Mouse (Mus musculus) heart, embryonic 14.5 days (tissue): Measurements from ENCODE around the gene Cerkl. TPM values are rescaled to one million over a fixed set of nuclear protein-coding genes. Genes with fewer than 3 reads are reported as not detected.

Experiments used
- ATAC-seq: fragments of 200-750 bp; cut with Nextera tagmentation; 2 replicates; pipeline ENCODE4 v1.8.0; 2017; ENCODE audit warnings: low read depth, moderate TSS enrichment; ENCODE audit not compliant: insufficient number of reproducible peaks, insufficient read depth, low FRiP score
- H3K27ac ChIP-seq, 2 experiments: fragments of 200-500 bp in 1 of 2; fragments of 300-500 bp in 1 of 2; sonication (generic) in 1 of 2; replicated peaks in 1 of 2; 2 replicates each; pipeline ENCODE4 v1.5.1; 2012 to 2014; ENCODE audit warnings: low read depth in 2 of 2, low read length in 2 of 2, control low read depth in 1 of 2, mild to moderate bottlenecking in 1 of 2, mixed read lengths in 1 of 2; ENCODE audit not compliant: control insufficient read depth in 1 of 2, insufficient read depth in 1 of 2
- H3K27me3 ChIP-seq: fragments of 300-500 bp; sonication (generic); 2 replicates; pipeline ENCODE4 v1.6.1; 2014; ENCODE audit warnings: mild to moderate bottlenecking, low read length, control low read depth; ENCODE audit not compliant: control insufficient read depth, insufficient read depth
- H3K36me3 ChIP-seq: fragments of 300-500 bp; sonication (generic); 2 replicates; pipeline ENCODE4 v1.6.1; 2014; ENCODE audit warnings: mild to moderate bottlenecking, control low read depth, low read length, mixed read lengths; ENCODE audit not compliant: control insufficient read depth, insufficient read depth
- H3K4me1 ChIP-seq, 2 experiments: fragments of 200-500 bp in 1 of 2; fragments of 300-500 bp in 1 of 2; sonication (generic) in 1 of 2; 2 replicates each; pipeline ENCODE4 v1.6.1; 2012 to 2014; ENCODE audit warnings: low read length in 2 of 2, control low read depth in 1 of 2, mixed read lengths in 1 of 2; ENCODE audit not compliant: control insufficient read depth in 2 of 2, insufficient read depth in 2 of 2
- H3K4me2 ChIP-seq: fragments of 300-500 bp; sonication (generic); 2 replicates; pipeline ENCODE4 v1.6.1; 2014; ENCODE audit warnings: mild to moderate bottlenecking, low read length
- H3K4me3 ChIP-seq, 2 experiments: fragments of 200-500 bp in 1 of 2; fragments of 300-500 bp in 1 of 2; sonication (generic) in 1 of 2; 2 replicates each; pipeline ENCODE4 v1.5.1; 2012 to 2014; ENCODE audit warnings: low read length in 2 of 2, mild to moderate bottlenecking in 2 of 2, control low read depth in 1 of 2, low read depth in 1 of 2, moderate library complexity in 1 of 2; ENCODE audit not compliant: control insufficient read depth in 1 of 2, insufficient read depth in 1 of 2
- H3K9ac ChIP-seq: fragments of 300-500 bp; sonication (generic); 2 replicates; pipeline ENCODE4 v1.6.1; 2014; ENCODE audit warnings: mild to moderate bottlenecking, low read length
- H3K9me3 ChIP-seq: fragments of 300-500 bp; sonication (generic); 2 replicates; pipeline ENCODE4 v1.6.1; 2016; ENCODE audit warnings: low read length, control low read depth; ENCODE audit not compliant: control insufficient read depth
- WGBS: fragments of 180-500 bp; shearing (Covaris S2); extraction: QIAGEN DNeasy Blood & Tissue Kit; methylation state at CpG from one replicate; pipeline ENCODE4 v1.1.7; 2014; 5-methylcytosine and 5-hydroxymethylcytosine counted together
- polyA plus RNA-seq: library from polyadenylated mRNA; unstranded; fragments of >200 nt; fragmentation: Nextera tagmentation; extraction: Ambion mirVana; gene quantifications from 2 replicates; pipeline ENCODE4 v1.2.1, GENCODE M21; 2014

Gene Cerkl
- polyA plus RNA-seq, 1 experiment from 2014 or later, result 1.4 TPM

GRCm38 (mm10) chr2:79451438-79451837 is 5.1 kb downstream of the Cerkl start:
- Histone ChIP-seq H3K4me2 (no peak overlapping the region), H3K4me1 (peaks cover 0 to 3% of the 10 kb centered on the region in 2 experiments; a peak in 2 of 4 replicates), H3K36me3 (no peaks in the 10 kb centered on the region), H3K27ac (no peak overlapping the region), H3K9ac (no peak overlapping the region), H3K4me3 (no peak overlapping the region), H3K9me3 (no peaks in the 10 kb centered on the region), H3K27me3 (peaks cover 40% of the 10 kb centered on the region)
- WGBS, result 42% methylated on average over 5 of the region's 5 CpGs
- no peak for ATAC-seq

- H3K9ac ChIP-seq, result no peak overlapping the region
- H3K27me3 ChIP-seq, result peaks cover 34% of the 10 kb centered on the region
- WGBS, result 63% methylated on average over 4 of the region's 4 CpGs
- peaks cover 0 to 3% of the 10 kb centered on the region in 2 experiments; a peak in 2 of 4 replicates for H3K4me1 ChIP-seq
- H3K36me3 ChIP-seq, result no peaks in the 10 kb centered on the region
- H3K4me2 ChIP-seq, result no peak overlapping the region
- no peaks in the 10 kb centered on the region for H3K9me3 ChIP-seq
- no peak overlapping the region for H3K4me3 ChIP-seq
- no peak for ATAC-seq
- no peak overlapping the region for H3K27ac ChIP-seq
Measured at GRCm38 (mm10) chr2:79450684-79451394, 5.7 kb downstream of the Cerkl start.

- no peak overlapping the region for H3K4me2 ChIP-seq
- ATAC-seq, result no peak
- no peak overlapping the region for H3K4me3 ChIP-seq
- H3K27me3 ChIP-seq, result peaks cover 19% of the 10 kb centered on the region
- H3K4me1 ChIP-seq, result peaks cover 0 to 3% of the 10 kb centered on the region in 2 experiments; a peak in 2 of 4 replicates
- no peak overlapping the region for H3K27ac ChIP-seq
- no peaks in the 10 kb centered on the region for H3K36me3 ChIP-seq
- 58% methylated on average over 4 of the region's 4 CpGs for WGBS
- no peak overlapping the region for H3K9ac ChIP-seq
- H3K9me3 ChIP-seq, result no peaks in the 10 kb centered on the region
Measured at GRCm38 (mm10) chr2:79449371-79449770, 7.2 kb downstream of the Cerkl start.

GRCm38 (mm10) chr2:79447198-79447597 is 9.4 kb downstream of the Cerkl start:
- H3K9ac ChIP-seq, result no peak overlapping the region
- H3K4me3 ChIP-seq, result no peak overlapping the region
- H3K27ac ChIP-seq, result no peak overlapping the region
- H3K9me3 ChIP-seq, result no peaks in the 10 kb centered on the region
- H3K4me1 ChIP-seq, result no peaks in the 10 kb centered on the region
- peaks cover 9% of the 10 kb centered on the region; the same call in 1 of the 2 replicates for H3K27me3 ChIP-seq
- no peaks in the 10 kb centered on the region for H3K36me3 ChIP-seq
- no peak for ATAC-seq
- H3K4me2 ChIP-seq, result no peak overlapping the region
- WGBS, result 48% methylated on average over 1 of the region's 1 CpGs

- no peak for ATAC-seq
- H3K36me3 ChIP-seq, result no peaks in the 10 kb centered on the region
- 87% methylated on average over 3 of the region's 3 CpGs for WGBS
Measured at GRCm38 (mm10) chr2:79443861-79444620, 12.5 kb downstream of the Cerkl start.

GRCm38 (mm10) chr2:79443401-79443800 is 13.2 kb downstream of the Cerkl start:
- H3K27ac ChIP-seq, result no peak overlapping the region
- H3K4me3 ChIP-seq, result no peak overlapping the region
- WGBS, result 86% methylated on average over 2 of the region's 2 CpGs
- H3K4me2 ChIP-seq, result no peak overlapping the region
- no peaks in the 10 kb centered on the region for H3K36me3 ChIP-seq
- no peak overlapping the region for H3K9ac ChIP-seq
- no peak for ATAC-seq
- H3K4me1 ChIP-seq, result no peaks in the 10 kb centered on the region
- no peaks in the 10 kb centered on the region for H3K27me3 ChIP-seq
- no peaks in the 10 kb centered on the region for H3K9me3 ChIP-seq

More at GRCm38 (mm10) chr2:79443861-79444620, 12.5 kb downstream of the Cerkl start:
- Histone ChIP-seq H3K27me3 (no peaks in the 10 kb centered on the region), H3K4me3 (no peak overlapping the region), H3K9ac (no peak overlapping the region), H3K9me3 (no peaks in the 10 kb centered on the region), H3K27ac (no peak overlapping the region), H3K4me2 (no peak overlapping the region), H3K4me1 (no peaks in the 10 kb centered on the region)

GRCm38 (mm10) chr2:79442906-79443305 is 13.7 kb downstream of the Cerkl start:
- no peaks in the 10 kb centered on the region for H3K27me3 ChIP-seq
- no peak for ATAC-seq
- no peaks in the 10 kb centered on the region for H3K36me3 ChIP-seq
- H3K4me1 ChIP-seq, result no peaks in the 10 kb centered on the region
- H3K9ac ChIP-seq, result no peak overlapping the region
- H3K4me2 ChIP-seq, result no peak overlapping the region
- H3K4me3 ChIP-seq, result no peak overlapping the region
- H3K9me3 ChIP-seq, result no peaks in the 10 kb centered on the region
- 70% methylated on average over 6 of the region's 6 CpGs for WGBS
- no peak overlapping the region for H3K27ac ChIP-seq
